Mouse (Mus musculus): Measurements from ENCODE around the gene Afg3l1. TPM values are rescaled to one million over a fixed set of nuclear protein-coding genes. Genes with fewer than 3 reads are reported as not detected.
"Not testable (repeated sequence)": the region's sequence is repeated elsewhere in the genome, so short reads cannot be mapped to it uniquely, and the experiment has no call there.

The Afg3l1 gene
- polyA plus RNA-seq, 1 experiment from 2014 or later: 21.9 TPM

DNA sequence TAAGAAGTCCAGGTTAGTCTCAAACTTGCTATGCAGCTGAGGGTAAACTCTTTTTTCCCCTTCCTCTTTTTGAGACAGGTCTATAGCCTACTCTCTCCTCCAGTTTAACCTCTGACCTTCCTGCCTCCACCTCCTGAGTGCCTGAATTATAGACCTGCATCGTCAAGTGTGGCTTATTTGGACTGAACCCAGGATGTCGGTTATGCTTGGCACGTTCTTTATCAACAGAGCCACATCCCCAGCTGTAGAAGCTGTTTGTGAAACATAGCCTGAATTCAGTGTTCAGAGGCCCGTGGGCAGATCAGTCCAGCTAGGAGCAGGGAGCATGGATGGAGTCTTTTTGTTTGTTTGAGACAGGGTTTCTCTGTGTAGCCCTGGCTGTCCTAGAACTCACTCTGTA is 25.6 kb upstream of the Afg3l1 start:
- 0 out of 2 replicates have a peak, but pooled peaks have one; percentile 16 for ATAC-seq (ENCODE audit: low read depth)

DNA sequence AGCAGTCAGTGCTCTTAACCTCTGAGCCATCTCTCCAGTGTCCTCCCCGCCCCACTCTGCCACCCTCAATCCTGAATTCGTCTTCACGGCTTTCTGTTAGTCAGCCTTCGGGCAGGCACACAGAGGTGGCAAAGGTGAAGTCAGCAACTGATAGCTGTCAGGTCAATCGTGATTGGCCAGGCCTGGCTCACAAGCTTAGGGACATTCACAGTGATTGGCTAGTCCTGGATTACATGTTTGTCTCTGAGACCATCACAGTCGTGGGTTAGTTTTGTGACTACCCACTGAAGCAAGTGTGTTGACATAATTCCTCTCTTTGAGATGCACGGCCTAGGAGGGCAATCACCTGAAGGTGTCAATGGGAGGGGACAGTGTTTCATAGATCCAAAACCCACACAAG is 24.4 kb upstream of the Afg3l1 start:
- ATAC-seq (ENCODE audit: low read depth): no peak
- H3K27me3 ChIP-seq (ENCODE audit: control insufficient read depth, insufficient read depth, low read depth, low read length): no peaks in the 10 kb centered on the region
- no peaks in the 10 kb centered on the region for H3K9me3 ChIP-seq (replicated peaks; ENCODE audit: control insufficient read depth, low read length)
- 51% methylated on average over 7 of the region's 7 CpGs for WGBS (ENCODE audit: insufficient replicate concordance)
- H3K4me2 ChIP-seq (ENCODE audit: low read depth, low read length): no peak overlapping the region
- peaks cover 3% of the 10 kb centered on the region for H3K4me1 ChIP-seq (ENCODE audit: control insufficient read depth, low read depth, low read length)
- H3K27ac ChIP-seq (ENCODE audit: low read length): no peak overlapping the region
- H3K4me3 ChIP-seq (ENCODE audit: low read depth, low read length): no peak overlapping the region
- H3K36me3 ChIP-seq (ENCODE audit: control insufficient read depth, insufficient read depth): peaks cover 3% of the 10 kb centered on the region; the same call in 1 of the 2 replicates
- no peak overlapping the region for H3K9ac ChIP-seq (ENCODE audit: low read depth, low read length)

More for the DNA sequence above, 25.6 kb upstream of the Afg3l1 start:
- H3K27me3 ChIP-seq (ENCODE audit: control insufficient read depth, insufficient read depth, low read depth, low read length): no peaks in the 10 kb centered on the region
- no peak overlapping the region for H3K4me2 ChIP-seq (ENCODE audit: low read depth, low read length)
- no peak overlapping the region for H3K27ac ChIP-seq (ENCODE audit: low read length)
- WGBS (ENCODE audit: insufficient replicate concordance): 21% methylated on average over 4 of the region's 4 CpGs
- H3K9me3 ChIP-seq (replicated peaks; ENCODE audit: control insufficient read depth, low read length): no peaks in the 10 kb centered on the region
- H3K4me1 ChIP-seq (ENCODE audit: control insufficient read depth, low read depth, low read length): peaks cover 3% of the 10 kb centered on the region
- H3K4me3 ChIP-seq (ENCODE audit: low read depth, low read length): no peak overlapping the region
- peaks cover 3% of the 10 kb centered on the region; the same call in 1 of the 2 replicates for H3K36me3 ChIP-seq (ENCODE audit: control insufficient read depth, insufficient read depth)
- H3K9ac ChIP-seq (ENCODE audit: low read depth, low read length): no peak overlapping the region

DNA sequence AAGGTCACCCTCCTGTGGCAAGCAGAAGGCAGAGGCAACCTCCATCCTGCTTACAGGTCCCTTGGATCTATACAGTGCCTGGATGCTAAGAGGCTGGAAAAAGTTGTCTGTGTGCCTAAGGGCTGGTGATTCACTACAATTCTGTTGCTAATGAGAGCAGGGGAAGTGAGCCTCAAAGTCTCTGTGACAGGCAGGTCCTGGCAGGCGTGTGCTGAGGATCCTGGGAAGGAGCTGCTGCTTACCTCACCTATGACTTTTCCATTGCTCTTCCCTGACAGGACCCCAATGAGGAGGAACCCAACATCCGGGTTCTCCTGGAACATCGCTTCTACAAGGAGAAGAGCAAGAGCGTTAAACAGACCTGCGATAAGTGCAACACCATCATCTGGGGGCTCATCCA is 23.8 kb upstream of the Afg3l1 start:
- Histone ChIP-seq H3K4me3 (ENCODE audit: low read depth, low read length) (no peak overlapping the region), H3K4me2 (ENCODE audit: low read depth, low read length) (no peak overlapping the region), H3K27ac (ENCODE audit: low read length) (no peak overlapping the region), H3K36me3 (ENCODE audit: control insufficient read depth, insufficient read depth) (peaks cover 3% of the 10 kb centered on the region; the same call in 1 of the 2 replicates), H3K9ac (ENCODE audit: low read depth, low read length) (no peak overlapping the region), H3K9me3 (replicated peaks; ENCODE audit: control insufficient read depth, low read length) (no peaks in the 10 kb centered on the region), H3K4me1 (ENCODE audit: control insufficient read depth, low read depth, low read length) (peaks cover 3% of the 10 kb centered on the region), H3K27me3 (ENCODE audit: control insufficient read depth, insufficient read depth, low read depth, low read length) (no peaks in the 10 kb centered on the region)
- ATAC-seq (ENCODE audit: low read depth): no peak
- WGBS (ENCODE audit: insufficient replicate concordance): 82% methylated on average over 5 of the region's 5 CpGs

DNA sequence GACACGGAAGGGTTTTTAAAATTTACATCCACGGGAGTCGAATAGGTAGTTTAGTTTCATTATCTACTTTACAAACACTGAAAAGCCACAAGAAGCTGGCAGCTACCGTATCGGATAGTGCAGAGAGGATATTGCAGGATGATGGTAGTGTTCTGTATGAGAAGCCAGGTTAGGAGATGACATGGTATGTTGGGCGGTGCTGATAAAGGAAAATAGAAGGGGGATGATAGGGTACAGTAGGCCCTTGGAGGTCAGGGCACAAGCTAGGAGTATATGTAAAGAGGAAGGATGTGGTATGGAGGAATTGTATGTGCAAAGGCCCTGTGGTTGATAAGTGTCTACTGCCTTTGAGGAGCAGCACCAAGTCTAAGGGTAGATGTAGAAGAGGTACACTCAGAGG is 23.1 kb upstream of the Afg3l1 start:
- no peak overlapping the region for H3K4me3 ChIP-seq (ENCODE audit: low read depth, low read length)
- H3K9me3 ChIP-seq (replicated peaks; ENCODE audit: control insufficient read depth, low read length): no peaks in the 10 kb centered on the region
- no peak for ATAC-seq (ENCODE audit: low read depth)
- peaks cover 3% of the 10 kb centered on the region for H3K4me1 ChIP-seq (ENCODE audit: control insufficient read depth, low read depth, low read length)
- WGBS (ENCODE audit: insufficient replicate concordance): 34% methylated on average over 6 of the region's 6 CpGs
- no peak overlapping the region for H3K27ac ChIP-seq (ENCODE audit: low read length)
- peaks cover 3% of the 10 kb centered on the region; the same call in 1 of the 2 replicates for H3K36me3 ChIP-seq (ENCODE audit: control insufficient read depth, insufficient read depth)
- no peak overlapping the region for H3K4me2 ChIP-seq (ENCODE audit: low read depth, low read length)
- no peaks in the 10 kb centered on the region for H3K27me3 ChIP-seq (ENCODE audit: control insufficient read depth, insufficient read depth, low read depth, low read length)
- no peak overlapping the region for H3K9ac ChIP-seq (ENCODE audit: low read depth, low read length)

DNA sequence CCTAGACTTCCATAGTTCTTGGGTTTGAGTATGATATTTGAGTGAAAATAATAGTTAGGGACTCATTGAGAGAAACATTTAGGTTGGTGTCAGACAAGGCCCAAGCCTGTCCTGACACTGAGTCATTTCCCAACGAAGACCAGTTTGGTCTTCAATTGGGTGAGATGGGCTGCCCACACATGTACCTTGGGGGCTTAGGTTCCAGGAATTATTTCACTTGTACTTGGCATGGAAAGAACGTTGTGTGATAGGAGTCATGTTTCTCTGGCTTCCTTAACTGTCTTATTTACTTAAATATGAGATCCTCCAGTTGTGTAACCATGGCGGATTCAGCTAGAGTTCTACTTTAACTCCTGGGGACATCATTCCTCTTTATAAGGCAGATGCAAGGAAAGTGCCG is 14.1 kb upstream of the Afg3l1 start:
- Histone ChIP-seq H3K27ac (ENCODE audit: low read length) (no peak overlapping the region), H3K9me3 (replicated peaks; ENCODE audit: control insufficient read depth, low read length) (no peaks in the 10 kb centered on the region), H3K4me3 (ENCODE audit: low read depth, low read length) (no peak overlapping the region), H3K9ac (ENCODE audit: low read depth, low read length) (no peak overlapping the region), H3K4me2 (ENCODE audit: low read depth, low read length) (no peak overlapping the region), H3K27me3 (ENCODE audit: control insufficient read depth, insufficient read depth, low read depth, low read length) (no peaks in the 10 kb centered on the region), H3K4me1 (ENCODE audit: control insufficient read depth, low read depth, low read length) (no peaks in the 10 kb centered on the region; the same call in 1 of the 2 replicates), H3K36me3 (ENCODE audit: control insufficient read depth, insufficient read depth) (no peaks in the 10 kb centered on the region; the same call in 1 of the 2 replicates)
- ATAC-seq (ENCODE audit: low read depth): no peak
- 74% methylated on average over 4 of the region's 4 CpGs for WGBS (ENCODE audit: insufficient replicate concordance)

DNA sequence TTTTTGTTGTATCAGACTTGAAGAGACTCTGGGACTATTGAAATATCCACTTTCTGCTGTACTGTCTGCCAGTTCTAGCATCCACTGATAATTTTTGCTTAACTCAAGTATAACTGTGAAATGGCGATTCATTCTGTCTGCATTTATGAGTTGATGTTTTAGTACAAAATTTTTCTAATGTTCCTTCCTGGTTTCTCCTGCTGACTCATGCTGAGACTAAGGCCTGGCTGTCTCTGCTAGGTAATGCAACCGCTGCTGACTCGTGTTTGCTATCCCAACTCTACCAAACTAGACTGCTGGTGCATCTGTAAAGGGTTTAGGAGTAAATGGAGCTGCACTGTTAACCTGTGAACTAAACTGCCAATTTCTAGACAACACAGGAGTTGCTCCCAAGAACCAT is 10.2 kb upstream of the Afg3l1 start:
- Histone ChIP-seq H3K36me3 (ENCODE audit: control insufficient read depth, insufficient read depth) (no peaks in the 10 kb centered on the region), H3K4me3 (ENCODE audit: low read depth, low read length) (no peak overlapping the region), H3K4me1 (ENCODE audit: control insufficient read depth, low read depth, low read length) (no peaks in the 10 kb centered on the region; the same call in 1 of the 2 replicates), H3K9ac (ENCODE audit: low read depth, low read length) (no peak overlapping the region), H3K27me3 (ENCODE audit: control insufficient read depth, insufficient read depth, low read depth, low read length) (no peaks in the 10 kb centered on the region), H3K9me3 (replicated peaks; ENCODE audit: control insufficient read depth, low read length) (no peaks in the 10 kb centered on the region), H3K27ac (ENCODE audit: low read length) (no peak overlapping the region), H3K4me2 (ENCODE audit: low read depth, low read length) (no peak overlapping the region)
- no peak for ATAC-seq (ENCODE audit: low read depth)
- 53% methylated on average over 3 of the region's 3 CpGs for WGBS (ENCODE audit: insufficient replicate concordance)

DNA sequence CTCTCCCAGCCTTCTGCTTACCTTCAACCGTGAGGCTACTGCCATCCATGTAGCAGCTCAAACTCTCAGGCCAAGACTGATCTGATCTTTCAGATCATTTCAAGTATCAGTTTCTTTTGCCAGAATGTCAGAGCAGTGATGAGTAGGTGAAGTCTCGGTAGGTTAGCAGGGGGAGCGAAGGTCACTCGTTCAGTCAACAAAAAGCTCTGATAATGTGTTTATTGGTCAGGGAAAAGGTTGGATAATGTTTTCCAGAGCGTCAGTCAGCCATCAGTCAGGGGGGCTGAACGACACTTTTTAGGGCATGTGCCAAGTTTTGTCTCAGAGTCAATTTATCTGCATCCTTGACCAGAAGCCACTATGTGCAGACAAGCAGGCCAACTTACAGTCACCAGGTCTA is 4.7 kb upstream of the Afg3l1 start:
- peak overlapping the region; percentile 37 for H3K27ac ChIP-seq (ENCODE audit: low read length)
- H3K4me3 ChIP-seq (ENCODE audit: low read depth, low read length): peak overlapping the region; percentile 13; the same call in 1 of the 2 replicates
- not testable (repeated sequence) for H3K4me1 ChIP-seq (ENCODE audit: control insufficient read depth, low read depth, low read length); H3K9me3 ChIP-seq (replicated peaks; ENCODE audit: control insufficient read depth, low read length); H3K9ac ChIP-seq (ENCODE audit: low read depth, low read length); ATAC-seq (ENCODE audit: low read depth); H3K36me3 ChIP-seq (ENCODE audit: control insufficient read depth, insufficient read depth); H3K27me3 ChIP-seq (ENCODE audit: control insufficient read depth, insufficient read depth, low read depth, low read length)
- H3K4me2 ChIP-seq (ENCODE audit: low read depth, low read length): 0 out of 2 replicates have a peak overlapping the region, but pooled peaks have one; percentile 9
- 57% methylated on average over 6 of the region's 6 CpGs for WGBS (ENCODE audit: insufficient replicate concordance)

DNA sequence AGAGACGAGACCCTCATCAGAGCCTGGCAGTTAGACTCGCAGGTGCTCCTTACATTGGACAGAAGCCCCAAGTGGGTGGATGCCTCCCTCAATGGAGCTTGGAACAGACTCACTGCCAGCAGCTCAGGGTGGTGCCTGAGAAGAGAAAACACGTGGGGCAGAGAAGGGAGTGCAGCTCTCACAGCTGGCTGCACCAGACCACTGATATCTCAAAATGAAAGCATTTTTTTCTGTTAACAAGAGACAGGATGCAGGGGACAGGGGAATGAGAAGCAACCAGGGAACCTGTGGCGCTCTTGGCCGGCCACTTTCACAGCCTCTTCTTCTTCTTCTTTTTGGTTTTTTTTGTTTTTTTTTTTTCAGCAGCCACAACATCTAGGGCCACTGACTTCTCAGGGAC is 3.2 kb upstream of the Afg3l1 start:
- not testable (repeated sequence) for H3K36me3 ChIP-seq (ENCODE audit: control insufficient read depth, insufficient read depth); H3K9me3 ChIP-seq (replicated peaks; ENCODE audit: control insufficient read depth, low read length); H3K4me2 ChIP-seq (ENCODE audit: low read depth, low read length); ATAC-seq (ENCODE audit: low read depth); H3K27ac ChIP-seq (ENCODE audit: low read length); H3K9ac ChIP-seq (ENCODE audit: low read depth, low read length); H3K27me3 ChIP-seq (ENCODE audit: control insufficient read depth, insufficient read depth, low read depth, low read length); H3K4me3 ChIP-seq (ENCODE audit: low read depth, low read length)
- H3K4me1 ChIP-seq (ENCODE audit: control insufficient read depth, low read depth, low read length): peaks cover 18% of the 10 kb centered on the region
- 26% methylated on average over 5 of the region's 5 CpGs for WGBS (ENCODE audit: insufficient replicate concordance)

DNA sequence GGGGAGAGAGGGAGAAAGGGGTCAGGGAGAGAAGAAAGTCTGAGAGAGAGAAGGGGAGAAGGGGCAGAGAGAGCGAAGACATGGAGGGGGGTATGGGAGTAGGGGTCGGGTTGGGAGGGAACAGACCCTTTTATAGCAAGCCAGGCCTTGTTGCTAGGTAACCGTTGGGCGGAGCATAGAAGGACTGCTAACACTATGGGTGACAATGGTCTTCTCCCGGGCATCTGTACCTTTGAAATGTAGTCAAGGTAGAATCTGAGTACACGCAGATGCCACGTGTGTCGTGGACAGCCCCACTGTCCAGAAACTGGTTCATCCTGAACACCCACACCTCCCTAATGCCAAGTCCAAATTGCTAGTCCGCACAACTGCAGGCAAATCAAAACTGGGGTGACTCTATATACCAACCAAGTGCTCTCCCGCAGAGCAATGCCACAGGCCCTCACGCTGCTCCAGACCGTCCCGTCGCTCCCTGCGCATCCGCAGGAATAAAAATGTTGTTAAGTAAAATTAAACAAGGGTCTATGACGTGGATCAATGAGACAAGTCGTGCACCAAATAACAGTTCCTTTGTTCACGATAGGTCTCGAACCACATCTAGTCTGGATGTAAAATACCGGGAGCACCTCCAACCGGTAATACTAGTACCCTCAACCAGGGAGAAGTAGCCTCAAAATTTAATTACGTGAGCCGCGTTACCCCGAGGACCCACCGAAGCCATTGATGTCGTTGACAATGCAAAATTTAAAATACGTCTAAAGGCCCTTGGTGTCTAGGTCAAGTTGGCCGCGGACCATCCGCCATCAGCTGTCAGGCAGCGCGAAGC is 579 bp upstream of the Afg3l1 start:
- H3K9ac ChIP-seq (ENCODE audit: low read depth, low read length): peak overlapping the region; percentile 77
- WGBS (ENCODE audit: insufficient replicate concordance): 10% methylated on average over 34 of the region's 34 CpGs
- H3K27ac ChIP-seq (ENCODE audit: low read length): peak overlapping the region; percentile 87
- no peaks in the 10 kb centered on the region for H3K9me3 ChIP-seq (replicated peaks; ENCODE audit: control insufficient read depth, low read length)
- ATAC-seq (ENCODE audit: low read depth): no peak; the same call in 1 of the 2 replicates
- H3K36me3 ChIP-seq (ENCODE audit: control insufficient read depth, insufficient read depth): peaks cover 10% of the 10 kb centered on the region; the same call in 1 of the 2 replicates
- H3K4me2 ChIP-seq (ENCODE audit: low read depth, low read length): peak overlapping the region; percentile 72
- no peaks in the 10 kb centered on the region for H3K27me3 ChIP-seq (ENCODE audit: control insufficient read depth, insufficient read depth, low read depth, low read length)
- peak overlapping the region; percentile 80 for H3K4me3 ChIP-seq (ENCODE audit: low read depth, low read length)
- peaks cover 18% of the 10 kb centered on the region for H3K4me1 ChIP-seq (ENCODE audit: control insufficient read depth, low read depth, low read length)

Measured in liver, embryonic 16.5 days (tissue).